Mouse (Mus musculus) heart, embryonic 16.5 days (tissue): ENCODE results near the gene Clic1. TPM values are rescaled to one million over a fixed set of nuclear protein-coding genes. Genes with fewer than 3 reads are reported as not detected.

ENCODE experiments used
- ATAC-seq: fragments of 200-750 bp; cut with Nextera tagmentation; replicated peaks from 2 replicates; pipeline ENCODE4 v1.8.0; 2017; ENCODE audit warnings: moderate number of reproducible peaks; ENCODE audit not compliant: insufficient read depth, low FRiP score; ENCODE audit errors: extremely low read depth
- H3K27ac ChIP-seq: fragments of 300-500 bp; sonication (generic); 2 replicates; pipeline ENCODE4 v1.5.1; 2014; ENCODE audit warnings: mild to moderate bottlenecking, low read length, control low read depth, moderate library complexity
- H3K27me3 ChIP-seq: fragments of 300-500 bp; sonication (generic); 2 replicates; pipeline ENCODE4 v1.6.1; 2014; ENCODE audit warnings: low read length, mixed read lengths; ENCODE audit not compliant: control insufficient read depth, insufficient read depth
- H3K36me3 ChIP-seq: fragments of 300-500 bp; sonication (generic); 2 replicates; pipeline ENCODE4 v1.6.1; 2014; ENCODE audit not compliant: control insufficient read depth, insufficient read depth
- H3K4me1 ChIP-seq: fragments of 300-500 bp; sonication (generic); 2 replicates; pipeline ENCODE4 v1.6.1; 2014; ENCODE audit warnings: low read length, mixed read lengths; ENCODE audit not compliant: control insufficient read depth, insufficient read depth
- H3K4me2 ChIP-seq: fragments of 300-500 bp; sonication (generic); 2 replicates; pipeline ENCODE4 v1.6.1; 2014; ENCODE audit warnings: low read depth, mild to moderate bottlenecking, control low read depth, low read length
- H3K4me3 ChIP-seq: fragments of 300-500 bp; sonication (generic); 2 replicates; pipeline ENCODE4 v1.5.1; 2014; ENCODE audit warnings: mild to moderate bottlenecking, control low read depth, low read length
- H3K9ac ChIP-seq: fragments of 300-500 bp; sonication (generic); 2 replicates; pipeline ENCODE4 v1.6.1; 2014; ENCODE audit warnings: low read length, control low read depth
- H3K9me3 ChIP-seq: fragments of 300-500 bp; sonication (generic); replicated peaks from 2 replicates; pipeline ENCODE4 v1.6.1; 2016; ENCODE audit warnings: low read length; ENCODE audit not compliant: control insufficient read depth
- WGBS: fragments of 180-500 bp; shearing (Covaris S2); extraction: QIAGEN DNeasy Blood & Tissue Kit; methylation state at CpG from one replicate; pipeline ENCODE4 v1.1.7; 2014; 5-methylcytosine and 5-hydroxymethylcytosine counted together
- polyA plus RNA-seq: library from polyadenylated mRNA; unstranded; fragments of >200 nt; fragmentation: Nextera tagmentation; extraction: Ambion mirVana; gene quantifications from 2 replicates; pipeline ENCODE4 v1.2.1, GENCODE M21; 2015

Gene Clic1
- polyA plus RNA-seq, 1 experiment from 2014 or later: 372 TPM

DNA sequence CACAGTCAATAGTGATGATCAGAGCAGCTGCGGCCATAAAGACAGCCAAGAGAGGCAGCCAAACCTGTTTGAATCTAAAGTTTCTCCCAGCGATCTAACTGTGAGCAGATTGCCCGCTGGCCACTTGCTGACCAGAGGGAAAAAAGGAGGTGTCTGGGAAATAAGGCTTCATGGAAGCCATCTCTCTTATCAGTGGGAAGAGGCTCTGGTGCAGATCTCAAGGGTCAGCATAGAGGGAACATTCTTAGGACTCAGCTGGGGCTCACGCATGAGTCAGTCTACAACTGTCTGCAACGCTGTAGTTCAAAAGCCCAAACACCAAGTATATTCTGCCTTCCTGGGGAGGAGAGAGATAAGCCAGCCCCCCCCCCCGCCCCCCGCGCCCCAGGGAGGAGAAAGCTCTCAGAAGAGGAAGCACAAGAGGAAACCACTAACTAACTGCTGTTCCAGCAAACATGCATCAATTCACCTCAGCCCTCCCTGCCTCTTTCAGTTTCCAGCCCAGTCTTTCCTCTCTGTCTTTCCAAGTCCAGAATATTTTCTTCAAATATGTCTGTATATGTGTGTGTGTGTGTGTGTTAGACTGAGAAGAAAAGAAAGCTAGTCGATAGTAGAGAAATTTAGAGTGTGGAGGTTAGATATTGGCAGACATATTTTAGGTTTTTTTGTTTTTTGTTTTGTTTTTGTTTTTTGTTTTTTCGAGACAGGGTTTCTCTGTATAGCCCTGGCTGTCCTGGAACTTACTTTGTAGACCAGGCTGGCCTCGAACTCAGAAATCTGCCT is 1.4 kb upstream of the Clic1 start:
- H3K4me1 ChIP-seq: peaks cover 50% of the 10 kb centered on the region
- no peak overlapping the region for H3K4me3 ChIP-seq
- no peaks in the 10 kb centered on the region for H3K9me3 ChIP-seq

DNA sequence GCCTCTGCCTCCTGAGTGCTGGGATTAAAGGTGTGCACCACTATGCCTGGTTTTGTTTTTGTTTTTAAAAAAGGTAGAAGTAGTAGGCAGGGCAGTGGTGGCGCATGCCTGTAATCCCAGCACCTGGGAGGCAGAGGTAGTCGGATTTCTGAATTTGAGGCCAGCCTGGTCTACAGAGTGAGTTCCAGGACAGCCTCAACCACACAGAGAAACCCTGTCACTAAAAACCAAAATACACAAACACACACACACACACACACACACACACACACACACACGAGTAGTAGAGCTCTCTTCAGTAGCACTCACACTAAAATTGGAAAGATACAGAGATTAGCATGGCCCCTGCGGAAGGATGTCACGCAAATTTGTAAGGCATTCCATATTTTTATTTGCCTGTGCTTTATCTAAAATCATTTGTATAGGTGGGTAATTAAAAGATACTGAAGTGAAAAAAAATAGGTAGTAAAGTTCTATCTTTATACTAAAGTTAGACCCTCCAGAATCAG is 780 bp upstream of the Clic1 start:
- Histone ChIP-seq H3K4me3 (peak overlapping the region; percentile 88), H3K4me1 (peaks cover 48% of the 10 kb centered on the region), H3K9me3 (no peaks in the 10 kb centered on the region), H3K27ac (peak overlapping the region; percentile 98), H3K27me3 (no peaks in the 10 kb centered on the region), H3K4me2 (peak overlapping the region; percentile 85), H3K36me3 (peaks cover 14% of the 10 kb centered on the region), H3K9ac (peak overlapping the region; percentile 89)
- no peak for ATAC-seq
- 53% methylated on average over 5 of the region's 5 CpGs for WGBS

More for the DNA sequence above, 1.4 kb upstream of the Clic1 start:
- Histone ChIP-seq H3K27me3 (no peaks in the 10 kb centered on the region), H3K9ac (peak overlapping the region; percentile 23), H3K36me3 (peaks cover 8% of the 10 kb centered on the region), H3K27ac (peak overlapping the region; percentile 98), H3K4me2 (peak overlapping the region; percentile 85)
- no peak for ATAC-seq
- WGBS: 22% methylated on average over 11 of the region's 11 CpGs

DNA sequence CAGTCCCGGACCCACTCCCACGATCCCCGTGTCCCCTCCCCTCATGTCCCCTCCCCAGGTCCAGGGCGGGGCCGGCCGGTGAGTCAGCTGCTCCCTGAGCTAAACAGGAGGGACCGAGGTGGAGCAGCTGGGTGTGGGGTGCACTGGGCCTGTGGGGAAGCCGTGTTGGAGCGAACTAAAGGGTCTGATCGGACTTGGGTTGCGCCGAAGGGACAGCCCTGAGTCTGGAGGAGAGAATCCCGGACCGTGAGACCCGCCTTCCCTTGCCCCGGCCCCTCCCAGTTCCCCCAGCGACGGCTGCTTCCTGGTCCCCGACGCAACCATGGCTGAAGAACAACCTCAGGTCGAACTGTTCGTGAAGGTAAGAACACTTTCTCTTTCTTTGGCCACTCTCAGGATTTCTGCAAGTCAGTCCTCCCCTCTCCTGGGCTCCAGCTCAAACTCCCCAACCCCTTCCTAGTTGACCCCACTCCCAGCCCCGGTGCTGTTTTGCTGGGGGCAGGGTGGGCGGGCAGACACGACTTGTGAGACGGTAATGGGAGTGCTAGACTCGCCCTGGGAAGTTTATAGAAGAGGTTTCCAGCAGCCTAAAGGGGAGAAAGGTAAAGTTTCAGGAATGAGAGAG is 472 bp downstream of the Clic1 start:
- H3K9ac ChIP-seq: peak overlapping the region; percentile 89
- peak overlapping the region; percentile 88 for H3K4me3 ChIP-seq
- H3K36me3 ChIP-seq: peaks cover 25% of the 10 kb centered on the region
- ATAC-seq: peak; percentile 8
- WGBS: under 1% methylated on average over 27 of the region's 27 CpGs
- H3K27me3 ChIP-seq: no peaks in the 10 kb centered on the region
- H3K9me3 ChIP-seq: no peaks in the 10 kb centered on the region
- peak overlapping the region; percentile 85 for H3K4me2 ChIP-seq
- peaks cover 40% of the 10 kb centered on the region for H3K4me1 ChIP-seq
- peak overlapping the region; percentile 98 for H3K27ac ChIP-seq

- peaks cover 38% of the 10 kb centered on the region for H3K4me1 ChIP-seq
- peak; percentile 71 for ATAC-seq
- peak overlapping the region; percentile 85 for H3K4me2 ChIP-seq
- H3K36me3 ChIP-seq: peaks cover 37% of the 10 kb centered on the region
- H3K4me3 ChIP-seq: peak overlapping the region; percentile 88
- no peaks in the 10 kb centered on the region for H3K9me3 ChIP-seq
- H3K9ac ChIP-seq: peak overlapping the region; percentile 89
- 2% methylated on average over 21 of the region's 21 CpGs for WGBS
- H3K27me3 ChIP-seq: no peaks in the 10 kb centered on the region
- peak overlapping the region; percentile 98 for H3K27ac ChIP-seq
Measured at GRCm38 (mm10) chr17:35051156-35052086, 1.7 kb downstream of the Clic1 start.

DNA sequence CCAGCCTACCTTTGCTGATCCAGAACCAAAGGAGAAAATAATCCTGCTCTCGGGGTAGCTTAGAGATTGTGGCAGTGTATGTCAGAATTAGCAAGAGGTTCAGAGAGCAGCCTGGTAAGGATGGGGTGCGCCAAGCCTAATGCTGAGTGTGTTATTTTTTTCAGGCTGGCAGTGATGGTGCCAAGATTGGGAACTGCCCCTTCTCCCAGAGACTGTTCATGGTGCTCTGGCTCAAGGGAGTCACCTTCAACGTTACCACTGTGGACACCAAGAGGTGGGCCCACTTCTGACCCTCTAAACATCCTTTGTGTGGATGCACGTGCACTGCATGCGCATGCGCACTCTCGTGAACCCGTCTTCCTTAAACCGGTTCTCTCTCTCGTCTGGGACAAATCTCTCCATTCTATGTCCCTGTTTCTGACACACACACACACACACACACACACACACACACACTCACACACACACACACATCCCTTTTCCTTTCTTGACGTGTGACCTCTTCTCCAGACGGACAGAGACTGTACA is 2.6 kb downstream of the Clic1 start:
- no peak for ATAC-seq
- Histone ChIP-seq H3K4me2 (peak overlapping the region; percentile 85), H3K9me3 (no peaks in the 10 kb centered on the region), H3K4me3 (peak overlapping the region; percentile 88), H3K9ac (peak overlapping the region; percentile 89), H3K4me1 (peaks cover 33% of the 10 kb centered on the region), H3K36me3 (peaks cover 43% of the 10 kb centered on the region), H3K27ac (peak overlapping the region; percentile 98), H3K27me3 (no peaks in the 10 kb centered on the region)
- 57% methylated on average over 12 of the region's 12 CpGs for WGBS

DNA sequence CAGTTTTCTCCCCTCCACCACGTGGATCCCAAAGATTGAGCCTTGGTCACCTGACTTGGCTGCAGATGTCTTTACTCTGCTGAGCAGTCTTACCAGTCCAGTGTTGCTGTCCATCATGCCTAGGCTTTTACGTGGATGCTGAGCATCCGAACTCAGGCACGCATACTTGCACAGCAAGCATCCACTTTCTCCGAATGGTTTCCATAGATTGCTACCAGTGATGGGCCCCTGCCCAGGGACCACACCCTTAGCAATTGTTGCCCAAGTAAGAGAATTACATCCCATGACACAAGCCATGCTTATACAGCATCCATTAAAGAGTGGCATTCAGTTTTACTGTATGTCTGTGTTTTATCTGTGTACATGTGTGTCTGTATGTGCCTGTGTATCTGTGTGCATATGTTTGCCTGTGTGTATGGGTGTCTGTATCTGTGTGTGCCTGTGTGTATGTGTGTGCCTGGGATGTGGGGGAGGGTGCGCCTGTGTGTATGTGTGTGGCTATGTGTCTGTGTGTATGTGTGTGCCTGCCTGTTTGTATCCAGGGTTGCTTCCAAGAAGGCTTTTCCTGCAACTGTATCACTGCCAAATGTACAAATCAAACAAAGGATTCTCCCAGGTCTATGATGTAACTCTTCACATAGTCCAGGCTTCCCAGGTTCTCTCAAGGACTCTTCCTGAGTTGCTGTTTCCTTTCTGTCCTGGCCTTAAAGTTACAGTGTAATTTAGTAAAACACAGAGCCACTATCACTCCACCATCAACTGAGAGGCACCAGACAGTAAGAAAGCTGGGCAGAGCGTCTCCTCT is 6.1 kb downstream of the Clic1 start:
- Histone ChIP-seq H3K9me3 (no peaks in the 10 kb centered on the region), H3K4me2 (no peak overlapping the region), H3K4me3 (no peak overlapping the region), H3K9ac (no peak overlapping the region), H3K4me1 (peaks cover 28% of the 10 kb centered on the region), H3K27ac (peak overlapping the region; percentile 46; the same call in 1 of the 2 replicates), H3K27me3 (no peaks in the 10 kb centered on the region), H3K36me3 (peaks cover 61% of the 10 kb centered on the region)
- no peak for ATAC-seq
- 86% methylated on average over 7 of the region's 7 CpGs for WGBS

DNA sequence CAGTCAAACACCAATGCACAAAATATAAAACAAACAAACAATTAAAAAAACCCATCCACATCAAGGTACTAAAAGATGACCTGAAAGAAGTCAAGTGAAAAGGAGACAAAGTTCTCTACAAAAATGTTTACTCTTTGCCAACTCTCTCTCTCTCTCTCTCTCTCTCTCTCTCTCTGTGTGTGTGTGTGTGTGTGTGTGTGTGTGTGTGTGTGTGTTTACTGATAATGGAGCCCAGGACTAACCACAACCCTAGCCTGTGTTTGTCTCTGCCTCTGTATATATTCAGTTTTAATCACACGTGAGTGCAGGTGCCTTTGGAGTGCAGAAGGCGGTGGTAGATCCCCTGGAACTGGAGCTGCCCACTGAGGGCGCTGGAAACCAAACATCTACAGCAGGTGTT is 7.3 kb downstream of the Clic1 start:
- ATAC-seq: no peak
- WGBS: 75% methylated on average over 3 of the region's 3 CpGs
- Histone ChIP-seq H3K4me1 (peaks cover 27% of the 10 kb centered on the region), H3K27me3 (no peaks in the 10 kb centered on the region), H3K9ac (no peak overlapping the region), H3K36me3 (peaks cover 67% of the 10 kb centered on the region), H3K4me3 (no peak overlapping the region), H3K9me3 (no peaks in the 10 kb centered on the region), H3K4me2 (no peak overlapping the region), H3K27ac (no peak overlapping the region)

DNA sequence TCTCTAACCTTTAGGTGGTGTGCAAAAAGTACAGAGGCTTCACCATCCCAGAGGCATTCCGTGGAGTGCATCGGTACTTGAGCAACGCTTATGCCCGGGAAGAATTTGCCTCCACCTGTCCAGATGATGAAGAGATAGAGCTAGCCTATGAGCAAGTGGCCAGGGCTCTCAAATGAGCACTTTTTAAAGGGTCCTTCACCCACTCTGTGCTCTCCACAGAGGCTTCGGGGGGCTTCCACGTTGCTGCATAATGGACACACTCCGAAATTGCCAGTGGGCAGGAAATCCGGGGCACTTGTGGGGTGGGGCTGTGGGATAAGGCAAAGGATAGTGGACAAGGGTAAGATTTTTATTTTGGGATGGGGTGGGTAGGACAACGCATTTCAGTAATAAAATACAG is 8.6 kb downstream of the Clic1 start:
- Histone ChIP-seq H3K9ac (no peak overlapping the region), H3K4me3 (peak overlapping the region; percentile 85), H3K27me3 (no peaks in the 10 kb centered on the region), H3K36me3 (peaks cover 59% of the 10 kb centered on the region), H3K4me2 (peak overlapping the region; percentile 89; the same call in 1 of the 2 replicates), H3K4me1 (peaks cover 17% of the 10 kb centered on the region), H3K9me3 (no peaks in the 10 kb centered on the region), H3K27ac (peak overlapping the region; percentile 97)
- 53% methylated on average over 9 of the region's 9 CpGs for WGBS
- ATAC-seq: no peak
